8 mouse cellular contexts compared by ENCODE assay signal in the genomic region with DNA sequence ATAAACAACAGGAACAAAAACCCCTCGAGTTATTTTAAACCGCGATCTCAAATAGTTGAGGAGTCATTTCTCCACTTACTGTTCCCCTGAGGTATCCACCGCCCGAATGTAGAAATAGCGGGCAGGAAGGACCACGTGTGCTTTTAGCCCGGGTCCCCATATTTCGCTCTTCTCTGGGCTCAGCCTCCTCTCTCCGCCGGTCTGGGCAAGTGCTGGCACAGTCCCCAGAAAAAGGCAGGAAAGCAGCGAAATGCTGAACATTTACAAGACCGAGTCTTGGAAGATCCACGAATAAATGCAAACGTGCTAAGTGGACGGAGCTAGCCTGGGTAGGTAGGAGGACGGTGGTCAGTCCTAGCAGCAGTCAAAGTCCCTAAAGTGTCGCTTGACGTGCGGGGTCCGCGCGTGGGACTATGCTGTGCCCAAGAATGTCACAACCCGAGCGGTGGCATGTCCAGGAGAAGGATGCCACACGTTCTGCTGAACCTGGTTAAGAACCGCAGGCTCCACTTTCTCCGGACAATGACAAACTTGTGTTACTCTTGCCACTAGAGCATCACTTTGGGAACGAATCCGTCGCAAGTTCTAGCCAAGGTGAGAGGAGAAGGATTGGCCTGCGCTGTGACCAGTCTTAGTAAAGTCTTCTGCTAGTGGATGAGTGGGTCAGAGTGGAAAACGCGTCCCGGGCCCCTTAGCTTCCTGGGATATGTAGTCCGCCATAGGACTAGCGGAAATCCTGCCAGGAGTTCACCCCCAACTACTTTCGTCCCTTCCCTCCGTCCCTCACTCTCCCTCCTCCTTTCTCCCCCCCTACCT. TPM values are rescaled to one million over a fixed set of nuclear protein-coding genes. Genes with fewer than 3 reads are reported as not detected.
DNase-seq lines count a peak whose midpoint lies in the region; TF ChIP-seq lines count a peak whose summit lies in the region.

A gene (minus strand): TSS at position 570 of the 816 bp plus-strand sequence.
A gene (plus strand): TSS at position 719 of the 816 bp plus-strand sequence.

- peak; percentile 97 for DNase-seq in ZHBTc4 (ENCODE audit: low read depth, low spot score)
- peak; percentile 82 to 88 for DNase-seq in gastrocnemius, adult 8-10 months (ENCODE audit: low spot score in 2 of 2)
- DNase-seq in hindlimb bud, embryonic 11.5 days (ENCODE audit: extremely low spot score, low read depth, low spot score), result peak; percentile 89
- peak; percentile 68 to 95 for DNase-seq in left cerebral cortex, adult 8-10 months (ENCODE audit: low spot score in 2 of 2)
- peak; percentile 96 to 98 for DNase-seq in right cerebral cortex, postnatal 10 days (ENCODE audit: low spot score in 2 of 2)
- DNase-seq in urinary bladder, postnatal 25 days (ENCODE audit: low spot score), result peak; percentile 57

- peak within 1 kb of the TSS; percentile 54 for H3K4me3 ChIP-seq in cortical plate, adult 2 months (ENCODE audit: insufficient read depth, low read length)
- H3K4me3 ChIP-seq in megakaryocyte, embryonic 14.5 days (replicated peaks), result peak within 1 kb of the TSS; percentile 100

- no peaks in the 10 kb centered on the region for H3K27me3 ChIP-seq in megakaryocyte, embryonic 14.5 days (replicated peaks)

- no peaks in the 10 kb centered on the region for H3K9me3 ChIP-seq in megakaryocyte, embryonic 14.5 days

- TF ChIP-seq POLR2A in cortical plate, adult 2 months (IDR thresholded peaks at IDR 0.05; ENCODE audit: extremely low read depth, insufficient read depth, low read length), result peak; percentile 59

- peaks cover 2% of the 10 kb centered on the region; the same call in 1 of the 2 replicates for H3K4me1 ChIP-seq in cortical plate, adult 2 months (ENCODE audit: control insufficient read depth, insufficient read depth, low read length)
- peaks cover 37% of the 10 kb centered on the region for H3K4me1 ChIP-seq in megakaryocyte, embryonic 14.5 days

- no peak for TF ChIP-seq CTCF in cortical plate, adult 2 months (IDR thresholded peaks at IDR 0.05; ENCODE audit: extremely low read depth, insufficient read depth, low read length)

- H3K36me3 ChIP-seq in megakaryocyte, embryonic 14.5 days (replicated peaks; ENCODE audit: low read length), result peaks cover 39% of the 10 kb centered on the region

- H3K27ac ChIP-seq in cortical plate, adult 2 months (ENCODE audit: insufficient read depth, low read length), result peak within 1 kb of the TSS; percentile 87

RNA-seq across cellular contexts. Expression of the first gene that starts in this region (rescaled TPM):
- polyA plus RNA-seq in cortical plate, adult 2 months (2012; rRNA removed), result 13.8 and 14.8 TPM in 2 replicates
- 1 to 10 TPM; 3.3 to 4.4 (median 4.3) TPM for total RNA-seq in gastrocnemius, adult 8-10 months (2022)
- 10 to 100 TPM in 2 of 4 experiments, 1 to 10 TPM in 2; 8.2 to 10.5 (median 10.0) TPM for total RNA-seq in left cerebral cortex, adult 8-10 months (2022)
- polyA plus RNA-seq in megakaryocyte, embryonic 14.5 days (2012; ENCODE audit: insufficient read depth, low replicate concordance), result 4.4 and 5.1 TPM in 2 replicates

RNA-seq across cellular contexts. Expression of the second gene that starts in this region (rescaled TPM):
- 11.8 and 13.1 TPM in 2 replicates for polyA plus RNA-seq in cortical plate, adult 2 months (2012; rRNA removed)
- total RNA-seq in gastrocnemius, adult 8-10 months (2022), result 1 to 10 TPM; 6.5 to 8.4 (median 7.0) TPM
- total RNA-seq in left cerebral cortex, adult 8-10 months (2022), result 10 to 100 TPM; 35.9 to 40.2 (median 39.1) TPM
- 5.2 TPM in 1 of 2 replicates, not detected in the other for polyA plus RNA-seq in megakaryocyte, embryonic 14.5 days (2012; ENCODE audit: insufficient read depth, low replicate concordance)

Comparison
In these comparisons a context has a peak if more than half of its experiments do, and no peak if none do; other contexts are left out.
1. Peak in every context shown above with its lines: DNase-seq, H3K4me3 ChIP-seq and H3K27ac ChIP-seq.